Mouse (Mus musculus) E14TG2a.4 (cell line): ENCODE measurements at regions not wholly inside any gene's neighbourhood (a gene's known extent, or its start where the extent isn't known, plus 50 kb on each side); places are given as distances from the start of the nearest gene placed in this dataset.
A peak's percentile ranks its signal among the peaks of the same experiment; 100 is the strongest.

Source experiments
- H3K27me3 ChIP-seq: 2 replicates; pipeline ENCODE4 v1.6.1; 2014; ENCODE audit warnings: low read length, control low read depth; ENCODE audit not compliant: insufficient read depth
- H3K36me3 ChIP-seq: 2 replicates; pipeline ENCODE4 v1.6.1; 2014; ENCODE audit warnings: low read length, control low read depth; ENCODE audit not compliant: insufficient read depth
- H3K4me1 ChIP-seq: replicated peaks from 2 replicates; pipeline ENCODE4 v1.6.1; 2014; ENCODE audit warnings: low read depth, low read length, control low read depth
- H3K4me3 ChIP-seq: replicated peaks from 2 replicates; pipeline ENCODE4 v1.5.1; 2014; ENCODE audit warnings: mild to moderate bottlenecking, low read length
- H3K9me3 ChIP-seq: 2 replicates; pipeline ENCODE4 v1.6.1; 2014; ENCODE audit warnings: low read length, control low read depth
- CTCF ChIP-seq: conservative IDR thresholded peaks from 2 replicates; pipeline ENCODE4 v1.5.1; 2014; ENCODE audit warnings: low read length
- NANOG ChIP-seq: IDR thresholded peaks from 2 replicates; pipeline ENCODE4 v1.6.1; 2014; ENCODE audit warnings: borderline replicate concordance, low read length, mixed read lengths
- POU5F1 ChIP-seq: IDR thresholded peaks from 2 replicates; pipeline ENCODE4 v1.6.1; 2014; ENCODE audit warnings: low read length, borderline replicate concordance

- Histone ChIP-seq H3K4me1 (peaks cover 9% of the 10 kb centered on the region), H3K36me3 (no peaks in the 10 kb centered on the region), H3K4me3 (no peak overlapping the region), H3K27me3 (no peaks in the 10 kb centered on the region), H3K9me3 (0 out of 2 replicates have a peak, but pooled peaks cover 5% of the 10 kb centered on the region)
- TF ChIP-seq POU5F1 = no peak
- no peak for TF ChIP-seq NANOG
- no peak for TF ChIP-seq CTCF
Measured at GRCm38 (mm10) chr8:12032386-12032785, 192.1 kb downstream of the Tex29 start.

GRCm38 (mm10) chr8:12036349-12036748, 196.1 kb downstream of the Tex29 start:
- Histone ChIP-seq H3K9me3 (no peaks in the 10 kb centered on the region), H3K4me1 (peaks cover 9% of the 10 kb centered on the region), H3K36me3 (no peaks in the 10 kb centered on the region), H3K27me3 (no peaks in the 10 kb centered on the region), H3K4me3 (no peak overlapping the region)
- TF ChIP-seq POU5F1 (no peak), NANOG (no peak), CTCF (no peak)

GRCm38 (mm10) chr8:12040924-12041323, 200.7 kb downstream of the Tex29 start:
- Histone ChIP-seq H3K9me3 (no peaks in the 10 kb centered on the region), H3K27me3 (no peaks in the 10 kb centered on the region), H3K4me3 (no peak overlapping the region), H3K36me3 (no peaks in the 10 kb centered on the region), H3K4me1 (peaks cover 9% of the 10 kb centered on the region)
- TF ChIP-seq POU5F1 = no peak
- TF ChIP-seq NANOG = no peak

- H3K4me1 ChIP-seq = peaks cover 4% of the 10 kb centered on the region
- no peak overlapping the region for H3K4me3 ChIP-seq
- no peaks in the 10 kb centered on the region for H3K9me3 ChIP-seq
- H3K36me3 ChIP-seq = no peaks in the 10 kb centered on the region
- no peak for TF ChIP-seq CTCF
- H3K27me3 ChIP-seq = no peaks in the 10 kb centered on the region
Measured at GRCm38 (mm10) chr8:12041662-12042061, 201.4 kb downstream of the Tex29 start.

- no peaks in the 10 kb centered on the region for H3K9me3 ChIP-seq
- peaks cover 36% of the 10 kb centered on the region for H3K4me1 ChIP-seq
- TF ChIP-seq CTCF = no peak
- TF ChIP-seq POU5F1 = peak; percentile 40; the same call in 1 of the 2 replicates
- H3K27me3 ChIP-seq = no peaks in the 10 kb centered on the region
- no peaks in the 10 kb centered on the region for H3K36me3 ChIP-seq
- H3K4me3 ChIP-seq = peak overlapping the region; percentile 39
Measured at GRCm38 (mm10) chr8:12050841-12051240, 210.6 kb downstream of the Tex29 start.

GRCm38 (mm10) chr8:12051357-12051756, 211.1 kb downstream of the Tex29 start:
- Histone ChIP-seq H3K36me3 (no peaks in the 10 kb centered on the region), H3K27me3 (no peaks in the 10 kb centered on the region), H3K9me3 (no peaks in the 10 kb centered on the region), H3K4me1 (peaks cover 37% of the 10 kb centered on the region), H3K4me3 (peak overlapping the region; percentile 39)
- TF ChIP-seq CTCF (no peak), NANOG (no peak), POU5F1 (no peak)

- no peaks in the 10 kb centered on the region for H3K36me3 ChIP-seq
- no peaks in the 10 kb centered on the region for H3K27me3 ChIP-seq
- peaks cover 29% of the 10 kb centered on the region for H3K4me1 ChIP-seq
- H3K9me3 ChIP-seq = no peaks in the 10 kb centered on the region
- no peak overlapping the region for H3K4me3 ChIP-seq
- no peak for TF ChIP-seq NANOG
- TF ChIP-seq CTCF = no peak
- TF ChIP-seq POU5F1 = no peak
Measured at GRCm38 (mm10) chr8:12055931-12056330, 215.7 kb downstream of the Tex29 start.

GRCm38 (mm10) chr8:12061237-12061636, 217.4 kb upstream of the A230072I06Rik start:
- Histone ChIP-seq H3K36me3 (no peaks in the 10 kb centered on the region), H3K4me1 (no peaks in the 10 kb centered on the region; the same call in 1 of the 2 replicates), H3K27me3 (no peaks in the 10 kb centered on the region), H3K9me3 (no peaks in the 10 kb centered on the region), H3K4me3 (no peak overlapping the region)
- no peak for TF ChIP-seq NANOG
- no peak for TF ChIP-seq CTCF
- no peak for TF ChIP-seq POU5F1

GRCm38 (mm10) chr8:12062710-12063109, 215.9 kb upstream of the A230072I06Rik start:
- no peaks in the 10 kb centered on the region for H3K9me3 ChIP-seq
- no peaks in the 10 kb centered on the region for H3K27me3 ChIP-seq
- no peak overlapping the region for H3K4me3 ChIP-seq
- H3K36me3 ChIP-seq = no peaks in the 10 kb centered on the region
- no peaks in the 10 kb centered on the region; the same call in 1 of the 2 replicates for H3K4me1 ChIP-seq
- TF ChIP-seq NANOG = no peak
- no peak for TF ChIP-seq POU5F1
- TF ChIP-seq CTCF = no peak

GRCm38 (mm10) chr8:12064664-12065063, 214.0 kb upstream of the A230072I06Rik start:
- Histone ChIP-seq H3K27me3 (no peaks in the 10 kb centered on the region), H3K9me3 (no peaks in the 10 kb centered on the region), H3K4me3 (no peak overlapping the region), H3K36me3 (no peaks in the 10 kb centered on the region), H3K4me1 (no peaks in the 10 kb centered on the region; the same call in 1 of the 2 replicates)
- TF ChIP-seq POU5F1 (no peak), NANOG (peak; percentile 27; the same call in 1 of the 2 replicates), CTCF (no peak)
